In genomic region chr5:106292387-106293229, GRCm38 (mm10) we compare ENCODE assay signal across 30 mouse cellular contexts.
DNase-seq lines count a peak whose midpoint lies in the region; ATAC-seq lines count a peak whose summit lies in the region.
"Had no signal": no experiment of that assay in that cellular context is flagged by ENCODE, and none has a peak within 500 bp of the region (broad histone marks: within the 10 kb centered on the region; RNA-seq: fewer than 3 reads in every experiment).

No protein-coding gene starts in this region.

- DNase-seq in kidney, adult 9 months = no peak
- DNase-seq in lung, postnatal 14 days = no peak
- DNase-seq in kidney, postnatal 10 days = peak; percentile 34
- DNase-seq: adrenal gland, adult 2 months; B cell, adult 2 months; cerebellum, adult 11 months; cerebellum, postnatal 10 days; forebrain, postnatal 0 days; gastrocnemius, postnatal 25 days; heart, adult 2 months; layer of hippocampus, adult 9-11 months; lung, postnatal 4 days; retina, postnatal 1 day; right cerebral cortex, postnatal 25 days; spleen, adult 18-20 months; thymus, adult 18-20 months; thymus, postnatal 36 days had no signal

- no peak overlapping the region for H3K4me3 ChIP-seq in kidney, embryonic 16.5 days (ENCODE audit: low read length)
- H3K4me3 ChIP-seq in lung, embryonic 16.5 days (ENCODE audit: low read length) = no peak overlapping the region
- no peak overlapping the region for H3K4me3 ChIP-seq in limb, embryonic 13.5 days
- no peak overlapping the region for H3K4me3 ChIP-seq in hindbrain, embryonic 13.5 days
- H3K4me3 ChIP-seq: forebrain, embryonic 10.5 days; heart, adult 2 months; midbrain, embryonic 15.5 days; myocyte; neural tube, embryonic 13.5 days had no signal

- peaks cover 17% of the 10 kb centered on the region for H3K4me1 ChIP-seq in kidney, embryonic 16.5 days (ENCODE audit: insufficient read depth, low read length)
- peaks cover 2% of the 10 kb centered on the region; the same call in 1 of the 2 replicates for H3K4me1 ChIP-seq in lung, embryonic 16.5 days (replicated peaks; ENCODE audit: control insufficient read depth, insufficient read depth, low read length)
- H3K4me1 ChIP-seq in limb, embryonic 13.5 days = peaks cover 12% of the 10 kb centered on the region
- H3K4me1 ChIP-seq in hindbrain, embryonic 13.5 days (replicated peaks) = peaks cover 21% of the 10 kb centered on the region
- H3K4me1 ChIP-seq: midbrain, embryonic 15.5 days had no signal

- H3K9ac ChIP-seq in kidney, embryonic 16.5 days (replicated peaks; ENCODE audit: low read length) = no peak overlapping the region
- H3K9ac ChIP-seq in lung, embryonic 16.5 days (ENCODE audit: low read length) = no peak overlapping the region
- H3K9ac ChIP-seq in limb, embryonic 13.5 days = no peak overlapping the region
- no peak overlapping the region for H3K9ac ChIP-seq in hindbrain, embryonic 13.5 days
- H3K9ac ChIP-seq: forebrain, postnatal 0 days; hindbrain, embryonic 14.5 days; midbrain, embryonic 15.5 days; neural tube, embryonic 13.5 days had no signal

- peak; percentile 61; the same call in 1 of the 2 replicates for ATAC-seq in kidney, embryonic 16.5 days (ENCODE audit: low FRiP score, low TSS enrichment)
- peak; percentile 71 for ATAC-seq in lung, embryonic 16.5 days (ENCODE audit: low read depth)
- no peak for ATAC-seq in limb, embryonic 13.5 days (ENCODE audit: low FRiP score, low read depth)
- ATAC-seq in hindbrain, embryonic 13.5 days (ENCODE audit: low FRiP score) = no peak
- ATAC-seq: forebrain, postnatal 0 days; inflammation-experienced regulatory T-cells, adult 6 months; midbrain, embryonic 15.5 days had no signal

- H3K4me2 ChIP-seq in kidney, embryonic 16.5 days (replicated peaks; ENCODE audit: low read depth, low read length) = peak overlapping the region; percentile 8; the same call in 1 of the 2 replicates
- no peak overlapping the region for H3K4me2 ChIP-seq in lung, embryonic 16.5 days (ENCODE audit: low read depth, low read length)
- peak overlapping the region; percentile 38 for H3K4me2 ChIP-seq in limb, embryonic 13.5 days (replicated peaks)
- H3K4me2 ChIP-seq in hindbrain, embryonic 13.5 days = no peak overlapping the region
- H3K4me2 ChIP-seq: hindbrain, embryonic 14.5 days; liver, embryonic 11.5 days; midbrain, embryonic 15.5 days; neural tube, embryonic 13.5 days had no signal

- H3K27me3 ChIP-seq in kidney, embryonic 16.5 days (ENCODE audit: insufficient read depth, low read length) = no peaks in the 10 kb centered on the region; the same call in 1 of the 2 replicates
- no peaks in the 10 kb centered on the region for H3K27me3 ChIP-seq in lung, embryonic 16.5 days (ENCODE audit: control insufficient read depth, insufficient read depth, low read depth, low read length)
- H3K27me3 ChIP-seq in limb, embryonic 13.5 days = peaks cover 9% of the 10 kb centered on the region; the same call in 1 of the 2 replicates
- H3K27me3 ChIP-seq in hindbrain, embryonic 13.5 days = no peaks in the 10 kb centered on the region
- H3K27me3 ChIP-seq: CH12.LX; midbrain, embryonic 15.5 days; neural tube, embryonic 13.5 days had no signal

- no peak overlapping the region for H3K27ac ChIP-seq in kidney, embryonic 16.5 days (ENCODE audit: low read length)
- no peak overlapping the region for H3K27ac ChIP-seq in lung, embryonic 16.5 days (ENCODE audit: low read length)
- H3K27ac ChIP-seq in limb, embryonic 13.5 days = no peak overlapping the region
- no peak overlapping the region for H3K27ac ChIP-seq in hindbrain, embryonic 13.5 days
- H3K27ac ChIP-seq: forebrain, embryonic 10.5 days; heart, adult 2 months; hindbrain, embryonic 14.5 days; midbrain, embryonic 15.5 days; neural tube, embryonic 13.5 days had no signal

- H3K36me3 ChIP-seq in kidney, embryonic 16.5 days (ENCODE audit: insufficient read depth, low read length) = no peaks in the 10 kb centered on the region
- no peaks in the 10 kb centered on the region for H3K36me3 ChIP-seq in lung, embryonic 16.5 days (ENCODE audit: control insufficient read depth, insufficient read depth, low read length)
- H3K36me3 ChIP-seq in limb, embryonic 13.5 days = no peaks in the 10 kb centered on the region
- H3K36me3 ChIP-seq in hindbrain, embryonic 13.5 days = no peaks in the 10 kb centered on the region
- H3K36me3 ChIP-seq: forebrain, embryonic 10.5 days; G1E; midbrain, embryonic 15.5 days; neural tube, embryonic 13.5 days had no signal

- 28% methylated on average over 16 of the region's 16 CpGs for WGBS in kidney, embryonic 16.5 days
- 32% methylated on average over 16 of the region's 16 CpGs for WGBS in lung, embryonic 16.5 days
- 36% methylated on average over 16 of the region's 16 CpGs for WGBS in limb, embryonic 13.5 days
- WGBS in hindbrain, embryonic 13.5 days = 74% methylated on average over 16 of the region's 16 CpGs

- no peaks in the 10 kb centered on the region for H3K9me3 ChIP-seq in kidney, embryonic 16.5 days (ENCODE audit: low read length)
- no peaks in the 10 kb centered on the region for H3K9me3 ChIP-seq in lung, embryonic 16.5 days (ENCODE audit: control insufficient read depth, low read length)
- no peaks in the 10 kb centered on the region for H3K9me3 ChIP-seq in limb, embryonic 13.5 days
- H3K9me3 ChIP-seq in hindbrain, embryonic 13.5 days = no peaks in the 10 kb centered on the region
- H3K9me3 ChIP-seq: forebrain, embryonic 10.5 days; midbrain, embryonic 15.5 days; neural tube, embryonic 13.5 days had no signal

Comparison
In these comparisons a context has a peak if more than half of its experiments do, and no peak if none do; other contexts are left out.
1. ATAC-seq: peak in kidney, embryonic 16.5 days (single experiment) and lung, embryonic 16.5 days (single experiment); none in limb, embryonic 13.5 days (single experiment) and hindbrain, embryonic 13.5 days (single experiment).
2. H3K4me2 ChIP-seq: peak in kidney, embryonic 16.5 days (single experiment) and limb, embryonic 13.5 days (single experiment); none in lung, embryonic 16.5 days (single experiment) and hindbrain, embryonic 13.5 days (single experiment).